Mouse (Mus musculus) neural tube, embryonic 11.5 days (tissue): ENCODE measurements at regions not wholly inside any gene's neighbourhood (a gene's known extent, or its start where the extent isn't known, plus 50 kb on each side); places are given as distances from the start of the nearest gene placed in this dataset.
"Not testable (repeated sequence)": the region's sequence is repeated elsewhere in the genome, so short reads cannot be mapped to it uniquely, and the experiment has no call there.

ENCODE experiments used
- ATAC-seq: fragments of 200-750 bp; cut with Nextera tagmentation; 2 replicates; pipeline ENCODE4 v1.8.0; 2017; ENCODE audit warnings: moderate number of reproducible peaks, mild to moderate bottlenecking, moderate TSS enrichment, moderate library complexity; ENCODE audit not compliant: insufficient read depth, low FRiP score, low TSS enrichment
- DNase-seq: peaks from one replicate; pipeline ENCODE4 v3.0.0-alpha.2; 2015; ENCODE audit warnings: low spot score
- H3K27ac ChIP-seq: fragments of 300-500 bp; sonication (generic); 2 replicates; pipeline ENCODE4 v1.5.1; 2014; ENCODE audit warnings: low read depth, mild to moderate bottlenecking, low read length
- H3K27me3 ChIP-seq: fragments of 300-500 bp; sonication (generic); 2 replicates; pipeline ENCODE4 v1.6.1; 2014; ENCODE audit warnings: mild to moderate bottlenecking, low read length, mixed read lengths; ENCODE audit not compliant: control insufficient read depth, insufficient read depth
- H3K36me3 ChIP-seq: fragments of 300-500 bp; sonication (generic); 2 replicates; pipeline ENCODE4 v1.6.1; 2014; ENCODE audit warnings: mild to moderate bottlenecking, low read length, moderate library complexity, mixed read lengths; ENCODE audit not compliant: control insufficient read depth, insufficient read depth
- H3K4me1 ChIP-seq: fragments of 300-500 bp; sonication (generic); 2 replicates; pipeline ENCODE4 v1.6.1; 2014; ENCODE audit warnings: low read length, mixed read lengths; ENCODE audit not compliant: control insufficient read depth, insufficient read depth
- H3K4me2 ChIP-seq: fragments of 300-500 bp; sonication (generic); 2 replicates; pipeline ENCODE4 v1.6.1; 2014; ENCODE audit warnings: low read depth, mild to moderate bottlenecking, moderate library complexity
- H3K4me3 ChIP-seq: fragments of 300-500 bp; sonication (generic); 2 replicates; pipeline ENCODE4 v1.5.1; 2014; ENCODE audit warnings: low read depth, low read length
- H3K9ac ChIP-seq: fragments of 300-500 bp; sonication (generic); 2 replicates; pipeline ENCODE4 v1.6.1; 2014; ENCODE audit warnings: mild to moderate bottlenecking, low read length
- H3K9me3 ChIP-seq: fragments of 300-500 bp; sonication (generic); 2 replicates; pipeline ENCODE4 v1.6.1; 2016; ENCODE audit warnings: low read length; ENCODE audit not compliant: control insufficient read depth
- WGBS: fragments of 180-500 bp; shearing (Covaris S2); extraction: QIAGEN DNeasy Blood & Tissue Kit; methylation state at CpG from one replicate; pipeline ENCODE4 v1.1.7; 2014; 5-methylcytosine and 5-hydroxymethylcytosine counted together

- no peaks in the 10 kb centered on the region for H3K27me3 ChIP-seq
- no peaks in the 10 kb centered on the region for H3K36me3 ChIP-seq
- H3K4me1 ChIP-seq, result no peaks in the 10 kb centered on the region
- H3K4me2 ChIP-seq, result no peak overlapping the region
- H3K27ac ChIP-seq, result no peak overlapping the region
- WGBS, result 61% methylated on average over 2 of the region's 2 CpGs
- no peaks in the 10 kb centered on the region for H3K9me3 ChIP-seq
- DNase-seq (no peak), ATAC-seq (no peak)
- no peak overlapping the region for H3K4me3 ChIP-seq
- no peak overlapping the region for H3K9ac ChIP-seq
Observed at GRCm38 (mm10) chr13:99128979-99129378, 55.6 kb upstream of the Zfp366 start.

- no peaks in the 10 kb centered on the region for H3K4me1 ChIP-seq
- H3K4me3 ChIP-seq, result no peak overlapping the region
- DNase-seq (no peak), ATAC-seq (no peak)
- H3K27ac ChIP-seq, result no peak overlapping the region
- no peak overlapping the region for H3K9ac ChIP-seq
- H3K36me3 ChIP-seq, result no peaks in the 10 kb centered on the region
- no peak overlapping the region for H3K4me2 ChIP-seq
- WGBS, result 55% methylated on average over 5 of the region's 5 CpGs
- H3K9me3 ChIP-seq, result no peaks in the 10 kb centered on the region
- no peaks in the 10 kb centered on the region for H3K27me3 ChIP-seq
Observed at GRCm38 (mm10) chr13:99128284-99128691, 56.3 kb upstream of the Zfp366 start.

GRCm38 (mm10) chr13:99127716-99128115, 56.9 kb upstream of the Zfp366 start:
- Histone ChIP-seq H3K27ac (no peak overlapping the region), H3K9ac (no peak overlapping the region), H3K27me3 (no peaks in the 10 kb centered on the region), H3K4me3 (no peak overlapping the region), H3K4me2 (no peak overlapping the region), H3K9me3 (no peaks in the 10 kb centered on the region), H3K4me1 (no peaks in the 10 kb centered on the region), H3K36me3 (no peaks in the 10 kb centered on the region)
- 86% methylated on average over 5 of the region's 5 CpGs for WGBS
- DNase-seq (no peak), ATAC-seq (no peak)

- ATAC-seq, DNase-seq, H3K27me3 ChIP-seq, H3K36me3 ChIP-seq, H3K4me1 ChIP-seq, H3K9me3 ChIP-seq, H3K27ac ChIP-seq, H3K9ac ChIP-seq, H3K4me3 ChIP-seq, H3K4me2 ChIP-seq: not testable (repeated sequence)
- 95% methylated on average over 10 of the region's 10 CpGs for WGBS
Observed at GRCm38 (mm10) chr13:99126971-99127370, 57.7 kb upstream of the Zfp366 start.

- Histone ChIP-seq H3K4me2 (no peak overlapping the region), H3K27me3 (no peaks in the 10 kb centered on the region), H3K4me1 (no peaks in the 10 kb centered on the region), H3K36me3 (no peaks in the 10 kb centered on the region), H3K4me3 (no peak overlapping the region), H3K9ac (no peak overlapping the region), H3K9me3 (no peaks in the 10 kb centered on the region), H3K27ac (no peak overlapping the region)
- WGBS, result 84% methylated on average over 8 of the region's 8 CpGs
- ATAC-seq (no peak), DNase-seq (no peak)
Observed at GRCm38 (mm10) chr13:99126538-99126937, 58.1 kb upstream of the Zfp366 start.

GRCm38 (mm10) chr13:99125946-99126345, 58.7 kb upstream of the Zfp366 start:
- H3K9me3 ChIP-seq, result no peaks in the 10 kb centered on the region
- ATAC-seq (no peak), DNase-seq (no peak)
- no peaks in the 10 kb centered on the region for H3K36me3 ChIP-seq
- H3K4me2 ChIP-seq, result no peak overlapping the region
- no peak overlapping the region for H3K9ac ChIP-seq
- no peaks in the 10 kb centered on the region for H3K4me1 ChIP-seq
- no peak overlapping the region for H3K27ac ChIP-seq
- no peak overlapping the region for H3K4me3 ChIP-seq
- H3K27me3 ChIP-seq, result no peaks in the 10 kb centered on the region
- 69% methylated on average over 1 of the region's 1 CpGs for WGBS

- H3K27me3 ChIP-seq, result no peaks in the 10 kb centered on the region
- DNase-seq, result no peak
Observed at GRCm38 (mm10) chr13:99124894-99125570, 59.6 kb upstream of the Zfp366 start.

GRCm38 (mm10) chr13:99124141-99124540, 60.5 kb upstream of the Zfp366 start:
- DNase-seq (no peak), ATAC-seq (no peak)
- no peak overlapping the region for H3K27ac ChIP-seq
- H3K4me2 ChIP-seq, result no peak overlapping the region
- H3K27me3 ChIP-seq, result no peaks in the 10 kb centered on the region
- H3K4me1 ChIP-seq, result no peaks in the 10 kb centered on the region
- 42% methylated on average over 2 of the region's 2 CpGs for WGBS
- no peaks in the 10 kb centered on the region for H3K36me3 ChIP-seq
- H3K9ac ChIP-seq, result no peak overlapping the region
- H3K4me3 ChIP-seq, result no peak overlapping the region
- no peaks in the 10 kb centered on the region for H3K9me3 ChIP-seq

More at GRCm38 (mm10) chr13:99124894-99125570, 59.6 kb upstream of the Zfp366 start:
- Histone ChIP-seq H3K9ac (no peak overlapping the region), H3K27ac (no peak overlapping the region), H3K4me2 (no peak overlapping the region), H3K36me3 (no peaks in the 10 kb centered on the region), H3K4me1 (no peaks in the 10 kb centered on the region), H3K9me3 (no peaks in the 10 kb centered on the region), H3K4me3 (no peak overlapping the region)
- ATAC-seq, result no peak
- 69% methylated on average over 10 of the region's 10 CpGs for WGBS

GRCm38 (mm10) chr13:99123476-99124140, 61.0 kb upstream of the Zfp366 start:
- no peak for DNase-seq
- H3K27ac ChIP-seq, result no peak overlapping the region
- no peaks in the 10 kb centered on the region for H3K27me3 ChIP-seq
- no peaks in the 10 kb centered on the region for H3K4me1 ChIP-seq
- no peak overlapping the region for H3K9ac ChIP-seq
- H3K36me3 ChIP-seq, result no peaks in the 10 kb centered on the region
- no peak overlapping the region for H3K4me2 ChIP-seq
- H3K4me3 ChIP-seq, result no peak overlapping the region
- 73% methylated on average over 12 of the region's 12 CpGs for WGBS
- ATAC-seq, result no peak
- no peaks in the 10 kb centered on the region for H3K9me3 ChIP-seq
